Mouse (Mus musculus) forebrain, embryonic 13.5 days (tissue): ENCODE data around the gene Extl2. TPM values are rescaled to one million over a fixed set of nuclear protein-coding genes. Genes with fewer than 3 reads are reported as not detected.
A peak's percentile ranks its signal among the peaks of the same experiment; 100 is the strongest.

ENCODE experiments used
- ATAC-seq: fragments of 200-750 bp; cut with Nextera tagmentation; 2 replicates; pipeline ENCODE4 v1.8.0; 2017
- H3K27ac ChIP-seq: fragments of 300-500 bp; sonication (generic); 2 replicates; pipeline ENCODE4 v1.5.1; 2015; ENCODE audit warnings: inconsistent platforms, mild to moderate bottlenecking, moderate library complexity
- H3K27me3 ChIP-seq: fragments of 300-500 bp; sonication (generic); 2 replicates; pipeline ENCODE4 v1.6.1; 2015; ENCODE audit warnings: mild to moderate bottlenecking, inconsistent platforms
- H3K36me3 ChIP-seq: fragments of 300-500 bp; sonication (generic); 2 replicates; pipeline ENCODE4 v1.6.1; 2015; ENCODE audit warnings: mild to moderate bottlenecking, inconsistent platforms; ENCODE audit not compliant: poor library complexity, severe bottlenecking
- H3K4me1 ChIP-seq: fragments of 300-500 bp; sonication (generic); 2 replicates; pipeline ENCODE4 v1.6.1; 2015; ENCODE audit warnings: inconsistent platforms
- H3K4me2 ChIP-seq: fragments of 300-500 bp; sonication (generic); 2 replicates; pipeline ENCODE4 v1.6.1; 2015; ENCODE audit warnings: inconsistent platforms, mild to moderate bottlenecking, moderate library complexity
- H3K4me3 ChIP-seq: fragments of 300-500 bp; sonication (generic); 2 replicates; pipeline ENCODE4 v1.5.1; 2015; ENCODE audit warnings: mild to moderate bottlenecking, inconsistent platforms
- H3K9ac ChIP-seq: fragments of 300-500 bp; sonication (generic); 2 replicates; pipeline ENCODE4 v1.6.1; 2015; ENCODE audit warnings: mild to moderate bottlenecking, inconsistent platforms
- H3K9me3 ChIP-seq: fragments of 300-500 bp; sonication (generic); replicated peaks from 2 replicates; pipeline ENCODE4 v1.6.1; 2016; ENCODE audit warnings: inconsistent platforms
- WGBS: fragments of 180-500 bp; shearing (Covaris S2); methylation state at CpG from one replicate; pipeline ENCODE4 v1.1.7; 2015; 5-methylcytosine and 5-hydroxymethylcytosine counted together
- polyA plus RNA-seq: library from polyadenylated mRNA; unstranded; fragments of >200 nt; fragmentation: Nextera tagmentation; extraction: Ambion mirVana; gene quantifications from 2 replicates; pipeline ENCODE4 v1.2.1, GENCODE M21; 2015

Gene Extl2
- polyA plus RNA-seq, result 19.8 and 20.7 TPM in 2 replicates

DNA sequence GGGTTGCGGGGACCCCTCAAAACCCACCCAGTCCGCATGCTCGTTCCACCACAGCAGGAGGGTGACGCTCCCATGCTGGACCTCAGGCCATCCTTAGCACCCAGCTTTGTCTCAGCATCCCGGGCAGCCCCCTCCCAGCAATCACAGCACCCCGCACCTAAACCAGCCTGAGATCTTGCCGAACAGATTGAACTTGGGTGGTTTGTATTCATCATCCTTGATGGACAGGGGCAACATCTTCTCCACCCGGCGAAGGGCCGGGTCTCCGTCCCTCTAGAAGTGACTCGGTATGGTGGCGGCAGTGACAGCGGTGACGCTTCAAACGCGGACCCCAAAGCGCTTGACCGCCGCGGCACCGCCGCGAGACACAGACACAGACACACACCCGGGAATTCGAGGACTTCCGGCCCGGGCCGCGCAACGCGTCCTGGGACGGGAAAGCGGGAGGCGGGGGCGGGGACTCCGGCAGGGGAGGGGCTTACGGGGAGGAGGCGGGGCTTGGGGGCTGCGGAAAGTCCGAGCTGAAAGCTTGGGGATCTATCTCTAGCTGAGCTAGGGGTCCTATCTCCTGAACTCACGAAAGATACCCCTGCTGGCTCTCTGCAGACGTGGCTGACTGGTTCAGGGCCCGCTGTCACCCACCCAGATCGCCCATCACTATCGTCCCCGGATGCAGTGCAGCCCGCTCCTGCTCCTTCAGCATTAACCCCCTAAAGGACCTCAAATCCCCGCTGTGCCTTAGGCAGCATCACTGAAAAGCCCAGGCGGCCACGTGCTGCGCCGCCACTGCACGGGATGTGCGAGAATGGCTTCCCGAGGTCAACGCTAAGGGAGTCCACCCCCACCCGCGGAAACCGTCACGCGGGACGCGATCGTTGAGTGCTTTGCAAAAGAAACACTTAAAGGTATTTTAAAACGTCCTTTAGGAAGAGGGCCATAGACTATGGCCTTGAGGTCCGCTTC, at the start of gene Extl2, which contains the start of gene Slc30a7:
Extl2 (plus strand) TSS at position 485 of the 963 bp plus-strand sequence.
Slc30a7 (minus strand) TSS at position 429 of the 963 bp plus-strand sequence.
- Histone ChIP-seq H3K27ac (peak within 1 kb of the TSS; percentile 84), H3K4me2 (peak within 1 kb of the TSS; percentile 85), H3K27me3 (no peaks in the 10 kb centered on the region), H3K4me3 (peak within 1 kb of the TSS; percentile 92), H3K9ac (peak within 1 kb of the TSS; percentile 92), H3K36me3 (peaks cover 22% of the 10 kb centered on the region), H3K4me1 (peaks cover 36% of the 10 kb centered on the region), H3K9me3 (no peaks in the 10 kb centered on the region)
- under 1% methylated on average over 65 of the region's 67 CpGs for WGBS
- peak; percentile 94 for ATAC-seq

GRCm38 (mm10) chr3:115961311-115962027, 45.8 kb upstream of the Extl2 start:
- no peaks in the 10 kb centered on the region for H3K9me3 ChIP-seq
- ATAC-seq, result no peak
- H3K9ac ChIP-seq, result no peak overlapping the region
- H3K4me1 ChIP-seq, result peaks cover 9% of the 10 kb centered on the region
- no peak overlapping the region for H3K4me3 ChIP-seq
- H3K36me3 ChIP-seq, result peaks cover 28% of the 10 kb centered on the region
- no peak overlapping the region for H3K4me2 ChIP-seq
- no peaks in the 10 kb centered on the region for H3K27me3 ChIP-seq
- H3K27ac ChIP-seq, result no peak overlapping the region
- WGBS, result 63% methylated on average over 11 of the region's 11 CpGs

GRCm38 (mm10) chr3:115962028-115962415, 45.2 kb upstream of the Extl2 start:
- Histone ChIP-seq H3K4me3 (no peak overlapping the region), H3K27ac (no peak overlapping the region), H3K4me1 (peaks cover 9% of the 10 kb centered on the region), H3K36me3 (peaks cover 28% of the 10 kb centered on the region), H3K9ac (no peak overlapping the region), H3K4me2 (no peak overlapping the region), H3K9me3 (no peaks in the 10 kb centered on the region), H3K27me3 (no peaks in the 10 kb centered on the region)
- no peak for ATAC-seq
- WGBS, result 28% methylated on average over 4 of the region's 4 CpGs

GRCm38 (mm10) chr3:115963597-115963996, 43.7 kb upstream of the Extl2 start:
- 100% methylated on average over 1 of the region's 1 CpGs for WGBS
- H3K27ac ChIP-seq, result no peak overlapping the region
- ATAC-seq, result no peak
- H3K4me1 ChIP-seq, result peaks cover 9% of the 10 kb centered on the region
- no peaks in the 10 kb centered on the region for H3K27me3 ChIP-seq
- no peak overlapping the region for H3K9ac ChIP-seq
- H3K4me2 ChIP-seq, result no peak overlapping the region
- H3K9me3 ChIP-seq, result no peaks in the 10 kb centered on the region
- H3K36me3 ChIP-seq, result peaks cover 12% of the 10 kb centered on the region
- H3K4me3 ChIP-seq, result no peak overlapping the region

DNA sequence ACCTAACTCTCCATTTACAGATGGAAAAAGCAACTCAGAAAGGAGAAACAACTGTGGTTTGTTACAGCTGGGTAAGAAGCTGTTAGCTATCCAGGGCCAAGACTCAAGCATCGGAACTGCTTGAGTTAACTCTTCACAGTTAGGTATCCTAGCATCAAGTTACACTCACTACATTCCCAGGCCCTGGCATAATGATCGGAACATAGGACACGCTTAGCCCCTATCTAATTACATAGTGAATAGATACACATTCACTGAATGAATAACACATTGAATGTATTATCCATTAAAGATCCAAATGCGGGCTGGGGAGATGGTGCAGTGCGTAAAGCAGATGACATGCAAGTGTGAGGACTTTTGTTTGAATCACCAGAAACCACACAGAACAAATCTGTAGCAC, 43.2 kb upstream of the Extl2 start:
- WGBS, result 73% methylated on average over 5 of the region's 5 CpGs
- Histone ChIP-seq H3K27me3 (no peaks in the 10 kb centered on the region), H3K36me3 (peaks cover 7% of the 10 kb centered on the region), H3K4me2 (no peak overlapping the region), H3K4me3 (no peak overlapping the region), H3K9me3 (no peaks in the 10 kb centered on the region), H3K27ac (no peak overlapping the region), H3K9ac (no peak overlapping the region), H3K4me1 (peaks cover 9% of the 10 kb centered on the region)
- no peak for ATAC-seq

DNA sequence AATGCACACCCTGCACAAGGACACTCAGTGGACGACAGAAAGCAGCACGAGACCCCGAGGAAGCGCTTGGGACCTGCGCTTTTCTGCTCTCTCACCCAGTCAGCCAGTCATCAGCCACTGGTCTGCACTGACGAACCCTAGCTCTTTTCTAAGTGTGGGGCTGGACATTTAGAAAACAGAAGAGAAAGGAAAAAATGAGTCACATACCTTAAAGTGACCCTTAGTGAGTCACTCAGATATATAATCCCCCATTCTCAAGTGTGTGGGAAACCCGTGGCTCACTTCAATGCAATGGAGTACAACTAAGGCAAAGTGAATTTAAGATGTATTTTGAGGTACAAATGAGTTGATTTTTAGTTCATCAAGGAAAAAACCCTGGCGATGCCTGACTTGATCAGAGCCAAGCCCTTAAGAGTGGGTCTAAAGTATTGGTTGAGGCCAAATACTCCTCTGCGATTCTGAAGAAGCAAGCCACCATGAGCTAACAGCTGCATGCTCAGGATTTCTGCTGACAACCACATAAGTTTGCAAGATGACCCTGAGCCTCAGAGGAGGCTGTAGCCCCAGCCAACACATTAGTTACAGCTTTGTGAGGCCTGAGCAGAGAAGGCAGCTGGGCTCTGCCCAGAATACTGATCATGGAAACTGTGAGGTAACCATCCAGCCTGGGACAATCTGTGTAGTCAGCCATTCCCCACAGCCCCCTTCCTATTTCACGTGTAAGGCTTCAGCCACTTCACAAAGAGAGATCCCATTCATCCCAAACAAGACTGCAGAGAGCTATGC, 38.3 kb upstream of the Extl2 start:
- WGBS, result 80% methylated on average over 10 of the region's 10 CpGs
- Histone ChIP-seq H3K4me1 (peaks cover 9% of the 10 kb centered on the region), H3K4me2 (no peak overlapping the region), H3K9ac (no peak overlapping the region), H3K27ac (no peak overlapping the region), H3K4me3 (no peak overlapping the region), H3K36me3 (peaks cover 29% of the 10 kb centered on the region), H3K27me3 (no peaks in the 10 kb centered on the region), H3K9me3 (no peaks in the 10 kb centered on the region)
- peak; percentile 77 for ATAC-seq

DNA sequence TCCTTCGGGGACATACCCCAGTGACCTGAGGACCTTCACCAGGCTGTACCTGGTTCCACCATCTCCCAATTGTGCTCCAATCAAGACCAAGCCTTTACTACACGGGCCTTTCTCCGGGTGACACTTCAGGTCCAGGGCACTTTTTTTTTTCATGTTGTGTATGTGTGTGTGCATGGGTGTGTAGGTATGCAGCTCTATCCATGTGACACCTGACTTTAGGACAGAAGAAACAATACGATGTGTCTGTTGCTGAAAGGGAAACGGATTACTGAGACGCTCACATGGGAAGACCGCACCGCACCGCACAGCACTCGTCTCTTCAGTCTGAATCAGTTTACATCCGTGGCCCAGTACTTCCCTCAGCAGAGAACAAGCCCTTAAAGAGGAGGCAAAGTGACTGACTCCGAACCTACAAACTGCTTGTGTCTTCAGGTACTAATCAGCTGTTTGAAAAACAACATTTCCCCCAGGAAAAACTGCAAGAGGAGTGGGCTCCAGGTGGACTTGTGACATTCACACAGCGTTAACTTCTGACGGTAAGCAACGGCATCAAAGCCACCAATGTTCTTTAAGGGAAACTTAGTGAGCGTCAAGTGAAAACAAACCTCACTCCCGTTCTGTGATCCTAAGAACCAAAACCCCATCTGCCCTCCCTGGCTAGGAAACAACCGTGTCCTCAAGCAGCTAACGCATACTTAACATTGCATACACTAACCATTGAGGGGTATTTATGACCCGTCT, 36.0 kb upstream of the Extl2 start:
- Histone ChIP-seq H3K36me3 (peaks cover 44% of the 10 kb centered on the region), H3K27me3 (no peaks in the 10 kb centered on the region)

GRCm38 (mm10) chr3:115971891-115972646, 35.2 kb upstream of the Extl2 start:
- no peak overlapping the region for H3K4me3 ChIP-seq
- 94% methylated on average over 14 of the region's 14 CpGs for WGBS
- no peak overlapping the region for H3K4me2 ChIP-seq
- no peaks in the 10 kb centered on the region for H3K4me1 ChIP-seq
- H3K36me3 ChIP-seq, result peaks cover 50% of the 10 kb centered on the region
- no peak overlapping the region for H3K9ac ChIP-seq
- H3K27me3 ChIP-seq, result no peaks in the 10 kb centered on the region
- no peak overlapping the region for H3K27ac ChIP-seq
- no peak for ATAC-seq
- no peaks in the 10 kb centered on the region for H3K9me3 ChIP-seq

More for the DNA sequence above, 36.0 kb upstream of the Extl2 start:
- no peak overlapping the region for H3K4me2 ChIP-seq
- no peaks in the 10 kb centered on the region for H3K9me3 ChIP-seq
- no peak overlapping the region for H3K9ac ChIP-seq
- 94% methylated on average over 20 of the region's 20 CpGs for WGBS
- no peak overlapping the region for H3K4me3 ChIP-seq
- no peaks in the 10 kb centered on the region for H3K4me1 ChIP-seq
- no peak for ATAC-seq
- H3K27ac ChIP-seq, result no peak overlapping the region

DNA sequence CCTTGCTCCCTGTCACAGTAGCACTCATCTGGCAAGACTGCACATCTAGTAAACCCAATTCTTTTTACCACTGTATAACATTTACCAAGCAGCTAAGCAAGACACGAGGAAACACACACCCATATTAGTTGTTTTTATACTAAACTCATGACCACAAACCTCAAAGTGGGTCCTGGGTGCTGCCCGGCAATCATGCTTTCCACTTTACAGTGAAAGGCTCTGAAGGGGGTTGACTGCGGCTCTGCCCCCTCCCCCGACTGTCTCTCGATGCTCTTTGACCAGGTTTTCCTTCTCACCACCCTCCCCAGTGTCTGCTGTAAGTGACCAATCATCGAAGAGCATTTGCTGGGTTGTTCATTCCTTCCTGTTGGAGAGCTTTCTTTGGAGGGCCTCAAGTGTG, 33.0 kb upstream of the Extl2 start:
- H3K4me1 ChIP-seq, result no peaks in the 10 kb centered on the region
- H3K4me2 ChIP-seq, result no peak overlapping the region
- H3K9me3 ChIP-seq, result no peaks in the 10 kb centered on the region
- 93% methylated on average over 6 of the region's 6 CpGs for WGBS
- no peak overlapping the region for H3K4me3 ChIP-seq
- H3K27me3 ChIP-seq, result no peaks in the 10 kb centered on the region
- no peak overlapping the region for H3K9ac ChIP-seq
- peaks cover 64% of the 10 kb centered on the region for H3K36me3 ChIP-seq
- no peak for ATAC-seq
- H3K27ac ChIP-seq, result no peak overlapping the region

DNA sequence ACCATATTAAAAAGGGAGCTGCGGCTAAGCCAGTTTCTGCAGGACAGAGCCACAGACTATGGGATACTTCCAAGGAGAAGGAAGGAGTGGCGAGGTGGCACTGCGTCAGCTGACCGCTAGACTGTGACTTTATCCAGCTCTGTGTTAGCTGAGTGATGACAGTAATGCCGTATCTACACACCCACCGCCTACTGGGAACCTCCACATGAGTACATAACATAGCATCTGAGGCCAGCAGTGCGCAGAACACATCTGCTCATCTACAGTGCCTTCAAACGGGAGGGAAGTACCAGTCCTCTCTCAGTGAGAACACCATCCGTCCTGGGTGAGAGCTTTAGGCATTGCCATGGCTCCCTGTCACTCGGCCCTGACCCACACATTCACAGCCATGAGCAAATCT, 32.3 kb upstream of the Extl2 start:
- WGBS, result 95% methylated on average over 10 of the region's 10 CpGs
- H3K27me3 ChIP-seq, result no peaks in the 10 kb centered on the region
- no peak overlapping the region for H3K9ac ChIP-seq
- H3K4me3 ChIP-seq, result no peak overlapping the region
- H3K9me3 ChIP-seq, result no peaks in the 10 kb centered on the region
- peaks cover 62% of the 10 kb centered on the region for H3K36me3 ChIP-seq
- no peaks in the 10 kb centered on the region for H3K4me1 ChIP-seq
- H3K27ac ChIP-seq, result no peak overlapping the region
- no peak for ATAC-seq
- no peak overlapping the region for H3K4me2 ChIP-seq

DNA sequence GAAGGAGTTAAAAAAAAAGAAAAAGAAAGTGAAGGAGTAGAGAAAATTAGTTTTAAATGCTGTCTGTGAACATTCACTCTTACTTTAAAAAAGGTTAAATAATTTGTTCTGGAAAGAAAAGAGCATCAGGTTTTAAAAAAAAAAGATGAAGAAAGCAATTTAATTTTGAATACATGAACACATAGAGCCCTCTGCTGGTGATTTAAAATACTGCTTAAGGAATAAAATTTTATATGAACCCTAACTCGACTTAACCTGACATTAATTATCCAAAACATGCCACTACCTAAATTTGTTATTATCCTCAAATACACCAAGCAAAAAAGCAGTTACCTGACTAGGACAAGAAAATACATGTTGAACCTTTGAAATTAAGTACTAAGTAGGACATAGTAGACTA, 28.3 kb upstream of the Extl2 start:
- Histone ChIP-seq H3K9me3 (no peaks in the 10 kb centered on the region), H3K4me2 (no peak overlapping the region), H3K36me3 (peaks cover 66% of the 10 kb centered on the region), H3K9ac (no peak overlapping the region), H3K4me3 (no peak overlapping the region), H3K27ac (no peak overlapping the region), H3K27me3 (no peaks in the 10 kb centered on the region), H3K4me1 (no peaks in the 10 kb centered on the region)
- WGBS, result 23% methylated on average over 1 of the region's 1 CpGs
- ATAC-seq, result no peak
